Mouse (Mus musculus) embryonic facial prominence, embryonic 10.5 days (tissue): ENCODE data around the gene Fbxo2. TPM values are rescaled to one million over a fixed set of nuclear protein-coding genes. Genes with fewer than 3 reads are reported as not detected.
A peak's percentile ranks its signal among the peaks of the same experiment; 100 is the strongest.

Experiments used
- DNase-seq: peaks from one replicate; pipeline ENCODE4 v3.0.0-alpha.2; 2017; ENCODE audit warnings: low spot score
- H3K27ac ChIP-seq: fragments of 300-500 bp; sonication (generic); replicated peaks from 2 replicates; pipeline ENCODE4 v1.5.1; 2016; ENCODE audit warnings: mild to moderate bottlenecking
- H3K27me3 ChIP-seq: fragments of 300-500 bp; sonication (generic); replicated peaks from 2 replicates; pipeline ENCODE4 v1.6.1; 2016; ENCODE audit warnings: low read depth, mild to moderate bottlenecking; ENCODE audit not compliant: poor library complexity, severe bottlenecking
- H3K36me3 ChIP-seq: fragments of 300-500 bp; sonication (generic); replicated peaks from 2 replicates; pipeline ENCODE4 v1.6.1; 2016; ENCODE audit warnings: mild to moderate bottlenecking, moderate library complexity
- H3K4me1 ChIP-seq: fragments of 300-500 bp; sonication (generic); 2 replicates; pipeline ENCODE4 v1.6.1; 2016
- H3K4me3 ChIP-seq: fragments of 300-500 bp; sonication (generic); 2 replicates; pipeline ENCODE4 v1.5.1; 2016; ENCODE audit warnings: mild to moderate bottlenecking, moderate library complexity
- H3K9me3 ChIP-seq: fragments of 300-500 bp; sonication (generic); 2 replicates; pipeline ENCODE4 v1.6.1; 2016; ENCODE audit warnings: mild to moderate bottlenecking
- WGBS: fragments of 180-500 bp; shearing (Covaris S2); methylation state at CpG from one replicate; pipeline ENCODE4 v1.1.7; 2016; 5-methylcytosine and 5-hydroxymethylcytosine counted together
- polyA plus RNA-seq: library from polyadenylated mRNA; unstranded; fragments of >200 nt; fragmentation: Nextera tagmentation; extraction: Ambion mirVana; gene quantifications from 2 replicates; pipeline ENCODE4 v1.2.1, GENCODE M21; 2016

The Fbxo2 gene
- polyA plus RNA-seq, 1 experiment from 2014 or later: 0.82 TPM

DNA sequence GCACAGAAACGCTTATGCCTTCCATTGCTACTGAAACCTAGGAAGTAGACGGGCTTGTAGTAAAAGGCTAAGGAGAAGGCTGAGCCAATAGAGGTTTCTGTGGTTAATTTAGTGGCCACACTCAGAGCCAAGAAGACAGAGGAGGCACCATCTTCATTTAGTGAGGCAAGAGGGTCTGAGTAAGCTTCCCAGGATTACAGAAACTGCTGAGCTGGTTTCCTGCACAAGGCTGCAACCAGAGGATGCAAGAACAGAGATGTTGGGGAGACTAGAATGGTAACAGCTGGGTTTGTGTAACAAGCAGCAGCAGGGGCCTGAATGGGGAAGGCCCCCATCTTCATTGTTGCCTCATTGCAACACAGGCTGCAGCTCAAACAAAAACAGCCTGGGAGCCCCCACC lies 31.7 kb upstream of the Fbxo2 start:
- Histone ChIP-seq H3K36me3 (no peaks in the 10 kb centered on the region), H3K9me3 (no peaks in the 10 kb centered on the region), H3K4me3 (peak overlapping the region; percentile 88), H3K4me1 (peaks cover 38% of the 10 kb centered on the region), H3K27ac (no peak overlapping the region), H3K27me3 (peaks cover 65% of the 10 kb centered on the region)
- DNase-seq: no peak
- WGBS: 73% methylated on average over 2 of the region's 2 CpGs

GRCm38 (mm10) chr4:148130133-148130532 lies 30.3 kb upstream of the Fbxo2 start, which contains the start of gene Mad2l2:
TSS of gene Mad2l2 (plus strand) at chr4:148130384.
- Histone ChIP-seq H3K36me3 (no peaks in the 10 kb centered on the region), H3K9me3 (no peaks in the 10 kb centered on the region), H3K4me3 (peak within 1 kb of the TSS; percentile 88), H3K27ac (peak within 1 kb of the TSS; percentile 97), H3K4me1 (peaks cover 31% of the 10 kb centered on the region), H3K27me3 (peaks cover 70% of the 10 kb centered on the region)
- DNase-seq: no peak
- under 1% methylated on average over 18 of the region's 18 CpGs for whole genome bisulfite sequencing

- H3K4me1 ChIP-seq: peaks cover 26% of the 10 kb centered on the region
- no peaks in the 10 kb centered on the region for H3K36me3 ChIP-seq
- WGBS: under 1% methylated on average over 80 of the region's 87 CpGs
- peak within 1 kb of the TSS; percentile 97 for H3K27ac ChIP-seq
- peak; percentile 89 for DNase-seq
- no peaks in the 10 kb centered on the region for H3K9me3 ChIP-seq
- H3K27me3 ChIP-seq: peaks cover 70% of the 10 kb centered on the region
- peak within 1 kb of the TSS; percentile 88 for H3K4me3 ChIP-seq
Measured at GRCm38 (mm10) chr4:148130561-148131413, 29.6 kb upstream of the Fbxo2 start, which contains the start of gene Draxin. TSS of gene Draxin (minus strand) at chr4:148130698.

DNA sequence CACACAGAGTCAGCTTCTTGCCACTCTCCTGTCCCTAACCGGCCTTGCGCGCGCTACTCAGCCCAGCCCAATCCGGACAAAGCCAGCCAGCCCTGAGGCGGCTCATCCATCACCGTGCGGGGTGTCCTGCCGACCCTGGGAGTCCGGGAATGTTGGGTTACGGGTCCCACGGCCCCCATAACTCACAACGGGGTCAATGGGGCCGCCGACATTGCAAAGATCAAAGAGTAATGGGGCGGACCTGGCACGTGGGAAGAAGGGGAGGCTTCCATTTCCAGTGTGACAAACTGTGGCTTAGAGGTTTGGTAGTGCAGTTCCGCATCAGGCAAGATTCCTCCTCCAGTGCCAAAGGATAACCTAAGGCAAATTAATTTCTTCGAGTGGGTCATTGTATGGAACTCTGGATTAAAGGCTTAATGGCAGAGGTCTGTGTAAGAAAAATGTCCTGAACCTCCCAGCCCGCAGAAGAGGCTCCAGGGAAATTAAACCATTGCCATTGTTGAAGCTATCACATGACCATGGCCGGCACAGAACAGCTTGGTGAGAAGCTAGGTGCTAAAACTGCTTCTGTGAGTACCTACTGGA lies 28.8 kb upstream of the Fbxo2 start:
- no peaks in the 10 kb centered on the region for H3K36me3 ChIP-seq
- WGBS: under 1% methylated on average over 21 of the region's 21 CpGs
- H3K4me1 ChIP-seq: peaks cover 26% of the 10 kb centered on the region
- H3K27me3 ChIP-seq: peaks cover 69% of the 10 kb centered on the region
- no peaks in the 10 kb centered on the region for H3K9me3 ChIP-seq
- H3K4me3 ChIP-seq: peak overlapping the region; percentile 88
- DNase-seq: peak; percentile 77
- peak overlapping the region; percentile 97 for H3K27ac ChIP-seq

DNA sequence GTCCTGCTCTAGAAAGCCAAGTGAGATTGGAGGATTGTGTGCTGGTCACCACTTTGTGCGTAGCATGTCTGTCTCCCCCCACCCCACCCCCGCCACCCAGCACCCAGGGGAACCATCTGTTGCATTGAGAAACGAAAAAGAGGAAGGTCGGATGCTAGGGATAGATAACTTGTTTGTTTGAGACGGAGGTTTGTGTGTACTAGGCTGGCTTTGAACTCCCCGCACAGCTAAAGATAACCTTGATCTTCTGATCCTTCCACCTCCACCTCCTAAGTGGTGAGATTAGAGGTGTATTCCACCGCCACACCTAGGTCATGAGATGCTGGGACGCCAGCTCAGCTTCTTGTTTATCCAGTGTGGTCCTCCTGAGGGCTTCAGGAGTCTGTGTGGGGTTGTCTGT lies 25.4 kb upstream of the Fbxo2 start:
- Histone ChIP-seq H3K27ac (no peak overlapping the region), H3K9me3 (no peaks in the 10 kb centered on the region), H3K4me1 (peaks cover 34% of the 10 kb centered on the region), H3K4me3 (no peak overlapping the region), H3K27me3 (peaks cover 63% of the 10 kb centered on the region), H3K36me3 (no peaks in the 10 kb centered on the region)
- WGBS: 87% methylated on average over 8 of the region's 8 CpGs
- DNase-seq: no peak

DNA sequence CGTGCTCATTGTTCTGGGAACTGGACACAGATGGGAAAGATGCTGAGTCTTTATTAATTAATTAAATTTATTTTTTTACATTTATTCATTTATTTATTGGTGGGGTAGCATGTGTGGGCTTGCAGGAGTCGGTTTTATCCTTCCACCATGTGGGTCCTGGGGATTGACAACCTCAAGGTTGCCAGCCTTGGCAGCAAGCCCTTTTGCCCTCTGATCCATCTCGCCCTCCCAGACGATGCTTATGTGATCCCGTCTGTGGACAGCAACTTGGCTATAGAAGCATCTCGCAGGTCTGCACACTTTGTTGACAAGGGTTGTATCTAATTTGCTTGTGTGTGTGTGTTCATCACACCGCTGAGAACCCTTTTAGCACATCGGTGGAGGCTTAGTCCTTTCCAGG lies 22.9 kb upstream of the Fbxo2 start:
- H3K9me3 ChIP-seq: no peaks in the 10 kb centered on the region
- DNase-seq: no peak
- H3K4me1 ChIP-seq: peaks cover 14% of the 10 kb centered on the region
- no peak overlapping the region for H3K27ac ChIP-seq
- peaks cover 38% of the 10 kb centered on the region for H3K27me3 ChIP-seq
- H3K36me3 ChIP-seq: no peaks in the 10 kb centered on the region
- no peak overlapping the region for H3K4me3 ChIP-seq
- 74% methylated on average over 8 of the region's 8 CpGs for WGBS

- peak overlapping the region; percentile 86; the same call in 1 of the 2 replicates for H3K27ac ChIP-seq
- peaks cover 14% of the 10 kb centered on the region for H3K4me1 ChIP-seq
Measured at GRCm38 (mm10) chr4:148139767-148140097, 20.7 kb upstream of the Fbxo2 start.

GRCm38 (mm10) chr4:148140098-148141011 lies 20.1 kb upstream of the Fbxo2 start:
- peaks cover 26% of the 10 kb centered on the region for H3K27me3 ChIP-seq
- peak overlapping the region; percentile 86 for H3K27ac ChIP-seq
- H3K9me3 ChIP-seq: no peaks in the 10 kb centered on the region
- peak overlapping the region; percentile 83 for H3K4me3 ChIP-seq
- H3K4me1 ChIP-seq: peaks cover 14% of the 10 kb centered on the region
- DNase-seq: peak; percentile 96
- H3K36me3 ChIP-seq: peaks cover 26% of the 10 kb centered on the region
- WGBS: under 1% methylated on average over 65 of the region's 65 CpGs

More at GRCm38 (mm10) chr4:148139767-148140097, 20.7 kb upstream of the Fbxo2 start:
- Histone ChIP-seq H3K9me3 (no peaks in the 10 kb centered on the region), H3K27me3 (peaks cover 27% of the 10 kb centered on the region), H3K4me3 (peak overlapping the region; percentile 83), H3K36me3 (peaks cover 20% of the 10 kb centered on the region)
- WGBS: 1% methylated on average over 12 of the region's 12 CpGs
- no peak for DNase-seq

DNA sequence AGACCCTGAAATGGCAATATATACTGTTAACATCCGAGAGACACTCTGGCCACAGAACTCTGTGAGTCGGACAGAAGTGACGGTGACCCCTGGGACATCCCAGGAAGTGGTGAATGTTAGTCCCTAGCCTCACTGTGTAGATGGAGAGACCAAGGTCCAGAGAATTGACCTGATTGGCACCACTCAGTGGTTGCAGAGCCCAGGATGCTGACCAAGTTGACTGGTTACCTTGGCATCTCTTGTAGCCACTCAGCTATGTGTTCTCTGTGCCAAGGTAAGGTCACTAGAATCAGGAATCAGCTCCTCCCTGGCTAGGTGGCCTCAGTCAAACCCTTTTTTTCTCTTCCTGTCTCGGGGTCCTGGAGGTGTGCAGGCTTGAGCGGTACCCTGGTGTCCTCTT lies 16.7 kb upstream of the Fbxo2 start:
- no peak for DNase-seq
- WGBS: 88% methylated on average over 5 of the region's 5 CpGs
- no peaks in the 10 kb centered on the region for H3K9me3 ChIP-seq
- H3K4me3 ChIP-seq: no peak overlapping the region
- H3K36me3 ChIP-seq: peaks cover 54% of the 10 kb centered on the region
- peaks cover 14% of the 10 kb centered on the region for H3K4me1 ChIP-seq
- H3K27ac ChIP-seq: no peak overlapping the region
- peaks cover 6% of the 10 kb centered on the region for H3K27me3 ChIP-seq

DNA sequence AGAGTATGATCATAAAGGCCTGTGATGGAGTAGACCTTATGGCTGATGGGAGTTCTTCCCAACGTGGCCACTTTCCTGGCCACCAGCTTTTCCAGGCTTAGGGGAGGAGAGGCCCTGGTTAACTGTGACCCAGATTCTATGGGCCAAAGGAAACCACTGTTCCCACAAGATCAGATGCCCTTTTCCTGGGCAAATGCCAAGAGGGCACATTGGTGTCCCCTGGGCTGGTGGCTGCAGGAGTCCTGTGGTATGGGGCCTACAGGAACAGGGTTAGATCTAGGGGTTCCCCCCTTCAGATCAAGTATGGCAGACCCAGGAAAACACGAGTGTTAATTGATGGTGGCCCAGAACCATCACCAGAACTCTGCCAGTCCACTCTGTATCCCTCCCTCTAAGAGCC lies 12.7 kb upstream of the Fbxo2 start:
- WGBS: 78% methylated on average over 2 of the region's 2 CpGs
- Histone ChIP-seq H3K9me3 (no peaks in the 10 kb centered on the region), H3K27me3 (no peaks in the 10 kb centered on the region), H3K27ac (no peak overlapping the region), H3K36me3 (peaks cover 59% of the 10 kb centered on the region), H3K4me1 (peaks cover 33% of the 10 kb centered on the region), H3K4me3 (no peak overlapping the region)
- no peak for DNase-seq

DNA sequence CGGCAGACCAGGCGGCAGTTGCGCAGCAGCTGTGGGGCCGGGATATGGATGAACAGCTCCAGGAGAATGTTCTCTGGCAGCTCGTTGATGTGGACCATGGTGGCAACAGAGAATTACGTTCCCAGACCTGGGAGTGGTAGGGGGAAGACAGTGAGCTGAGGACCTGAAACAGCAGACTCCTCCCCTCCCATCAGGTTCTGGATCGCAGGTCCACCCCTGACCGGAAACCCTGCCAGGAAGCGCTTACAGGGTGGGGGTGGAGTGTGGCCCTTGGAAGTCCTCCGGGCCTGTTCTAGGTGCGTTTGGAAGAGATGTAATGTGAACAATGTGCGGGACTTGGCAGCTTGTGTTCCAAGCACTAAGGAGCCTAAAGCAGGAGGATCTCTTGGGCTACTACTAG lies 10.9 kb upstream of the Fbxo2 start:
- Histone ChIP-seq H3K4me1 (peaks cover 36% of the 10 kb centered on the region), H3K27ac (peak overlapping the region; percentile 48; the same call in 1 of the 2 replicates), H3K27me3 (no peaks in the 10 kb centered on the region), H3K9me3 (no peaks in the 10 kb centered on the region), H3K36me3 (peaks cover 56% of the 10 kb centered on the region), H3K4me3 (no peak overlapping the region)
- WGBS: 61% methylated on average over 12 of the region's 12 CpGs
- DNase-seq: no peak

- 25% methylated on average over 7 of the region's 7 CpGs for WGBS
- Histone ChIP-seq H3K36me3 (peaks cover 54% of the 10 kb centered on the region), H3K9me3 (no peaks in the 10 kb centered on the region), H3K27me3 (no peaks in the 10 kb centered on the region), H3K4me1 (peaks cover 36% of the 10 kb centered on the region), H3K27ac (peak overlapping the region; percentile 48; the same call in 1 of the 2 replicates), H3K4me3 (no peak overlapping the region)
- DNase-seq: no peak
Measured at GRCm38 (mm10) chr4:148150242-148150641, 10.2 kb upstream of the Fbxo2 start.
